ENCODE assay signal across 28 mouse cellular contexts in the genomic region with DNA sequence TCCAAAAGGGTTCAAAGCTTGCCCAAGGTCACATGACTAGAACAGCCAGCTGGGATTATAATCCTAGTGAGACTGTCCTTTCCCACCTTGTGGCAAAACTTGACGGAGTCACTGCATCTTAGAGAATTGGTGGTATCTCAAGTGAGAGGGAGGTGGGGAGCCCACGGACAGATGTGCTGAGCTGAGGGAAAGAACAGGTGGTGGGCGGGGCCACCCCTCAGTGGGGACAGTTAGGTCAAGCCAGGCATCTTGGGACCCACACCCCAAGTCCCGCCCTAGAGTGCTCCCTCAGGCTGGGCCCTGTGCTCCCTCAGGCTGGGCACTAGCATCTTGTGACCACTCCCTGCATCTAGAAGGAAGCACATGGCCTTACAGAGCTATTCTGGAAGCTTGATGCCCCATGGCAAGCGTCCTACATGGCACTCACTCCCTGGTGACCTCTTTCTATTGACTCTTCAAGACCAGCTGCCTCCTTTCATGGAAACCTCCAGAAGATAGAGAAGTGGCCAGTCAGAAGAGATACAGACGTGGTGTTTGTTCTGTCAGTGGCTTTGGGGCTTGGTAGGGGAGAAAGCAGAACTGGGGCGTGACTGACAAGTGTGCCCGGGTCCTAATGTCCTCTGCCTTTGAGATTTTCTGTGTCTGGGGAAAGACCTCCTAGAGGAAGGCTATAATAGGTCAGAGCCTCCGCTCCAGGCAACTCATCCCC. TPM values are rescaled to one million over a fixed set of nuclear protein-coding genes. Genes with fewer than 3 reads are reported as not detected.
A peak's percentile ranks its signal among the peaks of the same experiment; 100 is the strongest.
DNase-seq lines count a peak whose midpoint lies in the region; ATAC-seq and TF ChIP-seq lines count a peak whose summit lies in the region.
"Had no signal": no experiment of that assay in that cellular context is flagged by ENCODE, and none has a peak within 500 bp of the region (broad histone marks: within the 10 kb centered on the region; RNA-seq: fewer than 3 reads in every experiment).

No protein-coding gene starts in this region.

- peaks cover 20% of the 10 kb centered on the region for H3K4me1 ChIP-seq in heart, adult 2 months (ENCODE audit: control insufficient read depth, insufficient read depth, low read length)

- TF ChIP-seq POLR2A in heart, adult 2 months (IDR thresholded peaks at IDR 0.05; ENCODE audit: insufficient read depth, low read depth, low read length): no peak

- TF ChIP-seq CTCF in heart, adult 2 months (IDR thresholded peaks at IDR 0.05): no peak

- DNase-seq in heart, adult 2 months: no peak
- DNase-seq in heart, postnatal 4 days: no peak
- DNase-seq in spleen, postnatal 36 days (ENCODE audit: low spot score in 2 of 2): peak; percentile 53 to 54
- no peak for DNase-seq in spleen, postnatal 4 days (ENCODE audit: low spot score in 2 of 2)
- peak; percentile 49 for DNase-seq in splenic B cell, adult 2 months (ENCODE audit: low read depth, low spot score)
- no peak for DNase-seq in adrenal gland, postnatal 25 days
- DNase-seq in lung, postnatal 10 days: no peak
- DNase-seq: adrenal gland, adult 2 months; cerebellum, adult 18-20 months; cerebellum, postnatal 10 days; gastrocnemius, postnatal 14 days; heart, postnatal 36 days; kidney, adult 8-10 months; kidney, postnatal 4 days; layer of hippocampus, postnatal 36 days; right cerebral cortex, adult 18-20 months; right cerebral cortex, postnatal 4 days; thymus, adult 2 months; thymus, postnatal 36 days had no signal

- no peak overlapping the region for H3K9ac ChIP-seq in heart, adult 2 months (ENCODE audit: low read depth, low read length)
- H3K9ac ChIP-seq: forebrain, embryonic 13.5 days; hindbrain, embryonic 13.5 days; midbrain, embryonic 15.5 days; neural tube, embryonic 12.5 days had no signal

- peak overlapping the region; percentile 15; the same call in 1 of the 2 replicates for H3K27ac ChIP-seq in heart, adult 2 months
- H3K27ac ChIP-seq: forebrain, embryonic 13.5 days; hindbrain, embryonic 13.5 days; kidney, postnatal 0 days; midbrain, embryonic 10.5 days; midbrain, embryonic 15.5 days; neural tube, embryonic 12.5 days had no signal

- intact Hi-C loops in heart, adult 2 months (cut with DNase I): no loop called here

- no peak overlapping the region for H3K4me3 ChIP-seq in heart, adult 2 months
- H3K4me3 ChIP-seq: forebrain, embryonic 13.5 days; hindbrain, embryonic 13.5 days; midbrain, embryonic 10.5 days; midbrain, embryonic 15.5 days; neural tube, embryonic 12.5 days had no signal

- no peaks in the 10 kb centered on the region; the same call in 1 of the 2 replicates for H3K36me3 ChIP-seq in heart, adult 2 months (ENCODE audit: control insufficient read depth, insufficient read depth, low read length)
- no peaks in the 10 kb centered on the region for H3K36me3 ChIP-seq in splenic B cell, adult 2 months (ENCODE audit: control insufficient read depth, insufficient read depth, low read length, poor library complexity, severe bottlenecking)
- H3K36me3 ChIP-seq: hindbrain, embryonic 13.5 days; midbrain, embryonic 15.5 days; neural tube, embryonic 12.5 days had no signal

- H3K27me3 ChIP-seq in heart, adult 2 months (ENCODE audit: control insufficient read depth, insufficient read depth, low read length): no peaks in the 10 kb centered on the region
- no peaks in the 10 kb centered on the region for H3K27me3 ChIP-seq in splenic B cell, adult 2 months (ENCODE audit: control insufficient read depth, insufficient read depth, low read length, poor library complexity, severe bottlenecking)
- H3K27me3 ChIP-seq: forebrain, embryonic 13.5 days; hindbrain, embryonic 13.5 days; midbrain, embryonic 15.5 days; neural tube, embryonic 12.5 days had no signal

- peaks cover 8% of the 10 kb centered on the region for H3K79me2 ChIP-seq in heart, adult 2 months (replicated peaks; ENCODE audit: control insufficient read depth, insufficient read depth, low read length)

- TF ChIP-seq EP300 in heart, adult 2 months (IDR thresholded peaks at IDR 0.05; ENCODE audit: insufficient read depth, low read depth, low read length): no peak

- ATAC-seq in granulocyte monocyte progenitor cell, adult 5-6 weeks (replicated peaks; ENCODE audit: poor library complexity, severe bottlenecking): peak; percentile 47
- ATAC-seq: activated CD4-positive, CD25-positive, alpha-beta regulatory T cell, adult 4 months; forebrain, embryonic 13.5 days; intestine, embryonic 16.5 days; midbrain, embryonic 15.5 days had no signal

- WGBS in heart, adult 2 months: 78% methylated on average over 9 of the region's 9 CpGs

RNA-seq across cellular contexts. Expression of a gene that starts 24.3 kb away (rescaled TPM):
- total RNA-seq in heart, adult 2 months (2021): 10 to 100 TPM; 52.3 to 53.2 TPM
- polyA plus RNA-seq in heart, adult 2 months (2012; rRNA removed): 36.1 and 40.3 TPM in 2 replicates
- total RNA-seq in heart, postnatal 4 days (2021): 10 to 100 TPM; 91.0 to 95.1 TPM
- total RNA-seq in granulocyte monocyte progenitor cell, adult 5-6 weeks (2014; fragmentation: Nextera tagmentation): 1.9 and 3.1 TPM in 2 replicates
- 1.1 and 1.2 TPM in 2 replicates for total RNA-seq in granulocyte monocyte progenitor cell, adult 5-6 weeks (2017)
- 36.2 and 41.6 TPM in 2 replicates for total RNA-seq in adrenal gland, postnatal 25 days (2021)

Comparison
In these comparisons a context has a peak if more than half of its experiments do, and no peak if none do; other contexts are left out.
1. DNase-seq: peak in spleen, postnatal 36 days (2 of 2) and splenic B cell, adult 2 months (single experiment); none in heart, adult 2 months (0 of 2), heart, postnatal 4 days (single experiment), spleen, postnatal 4 days (0 of 2), adrenal gland, postnatal 25 days (single experiment) and lung, postnatal 10 days (single experiment).